Mouse (Mus musculus) right cerebral cortex, postnatal 14 days (tissue): Measurements from ENCODE around the gene 4933414I15Rik.

ENCODE experiments used
- DNase-seq: peaks from one replicate; pipeline ENCODE4 v3.0.0; 2022

4933414I15Rik gene

DNA sequence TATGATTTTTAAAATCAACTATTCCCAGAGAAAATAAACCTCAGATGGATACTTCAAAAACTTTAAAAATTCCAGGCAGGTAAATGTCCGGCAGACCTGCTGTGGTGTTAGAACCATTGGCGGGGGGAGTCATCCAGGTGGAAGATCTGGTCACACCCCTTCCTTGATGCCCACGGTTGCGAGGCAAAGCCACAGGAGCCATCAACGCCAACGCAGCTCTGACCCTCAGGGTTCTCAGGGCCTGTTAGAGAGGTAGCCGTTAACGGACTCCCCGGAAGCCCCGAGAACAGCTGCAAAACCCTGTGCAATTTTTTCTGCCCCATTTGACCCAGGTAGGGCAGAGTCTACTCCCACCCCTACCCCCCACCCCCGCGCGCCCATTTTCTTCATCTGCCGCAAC is at the start of gene 4933414I15Rik:
Gene 4933414I15Rik (minus strand): TSS at position 260 of the 400 bp plus-strand sequence.
- no peak for DNase-seq

DNA sequence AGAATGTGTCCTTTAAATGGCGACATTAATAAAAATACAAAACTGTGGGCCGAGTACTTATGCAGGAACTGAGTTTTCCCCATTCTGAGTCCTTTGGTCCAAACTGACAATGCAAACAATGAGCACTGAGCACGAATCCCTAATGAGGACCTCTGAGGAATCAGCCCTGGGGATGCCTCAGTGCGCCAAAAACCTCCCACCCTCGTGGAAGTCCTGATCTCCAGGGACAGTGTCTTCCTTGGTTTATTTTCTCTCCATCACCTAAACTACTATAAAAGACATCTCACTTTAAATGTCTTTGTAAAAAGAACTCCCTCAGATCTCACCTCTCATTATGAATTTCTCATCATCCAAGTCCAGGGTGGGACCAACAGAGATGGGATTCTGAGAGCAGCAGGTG is 38.1 kb upstream of the 4933414I15Rik start, which contains the start of gene Olfr1377:
Gene Olfr1377 (plus strand): TSS at position 301 of the 400 bp plus-strand sequence.
- no peak for DNase-seq

DNA sequence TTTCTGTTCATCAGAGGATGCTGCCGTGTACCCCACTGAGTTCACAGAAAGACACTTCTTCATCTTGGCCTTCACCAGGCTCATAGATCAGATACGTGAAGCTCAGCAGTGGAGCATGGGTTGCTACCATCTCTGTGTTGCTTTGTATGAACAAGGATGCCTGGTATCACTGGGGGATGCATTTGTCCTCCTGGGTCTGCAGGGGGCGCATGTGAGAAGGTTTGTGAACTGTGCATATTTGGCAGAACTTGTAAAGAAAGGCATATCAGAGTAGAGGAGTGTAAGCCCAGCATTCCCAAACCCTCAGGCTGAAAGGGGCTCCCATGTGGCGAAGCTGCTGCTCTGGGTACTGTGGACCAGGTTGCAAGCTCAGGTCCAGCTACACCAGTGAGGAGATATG is 33.7 kb upstream of the 4933414I15Rik start:
- no peak for DNase-seq

DNA sequence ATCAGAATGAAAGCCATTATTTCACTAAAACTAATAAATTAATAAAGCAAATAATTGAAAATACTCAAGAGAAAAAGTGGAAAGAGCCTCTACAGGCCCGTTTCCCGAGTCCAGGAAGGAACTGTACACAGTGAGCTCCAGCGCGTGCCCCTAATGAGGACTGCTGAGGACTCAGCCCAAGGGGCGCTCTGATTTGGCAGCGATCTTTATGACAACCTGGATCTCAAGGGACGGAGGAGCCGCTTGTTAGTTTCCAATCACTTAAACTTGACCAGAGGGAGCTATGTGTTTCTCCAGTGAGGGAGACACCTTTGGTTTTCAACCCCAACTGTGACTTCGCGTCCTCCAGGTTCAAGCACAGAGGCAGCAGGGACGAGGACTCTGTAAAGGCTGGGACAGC is 22.7 kb upstream of the 4933414I15Rik start, which contains the start of gene Olfr1378:
Gene Olfr1378 (plus strand): TSS at position 301 of the 400 bp plus-strand sequence.
- DNase-seq, result no peak

DNA sequence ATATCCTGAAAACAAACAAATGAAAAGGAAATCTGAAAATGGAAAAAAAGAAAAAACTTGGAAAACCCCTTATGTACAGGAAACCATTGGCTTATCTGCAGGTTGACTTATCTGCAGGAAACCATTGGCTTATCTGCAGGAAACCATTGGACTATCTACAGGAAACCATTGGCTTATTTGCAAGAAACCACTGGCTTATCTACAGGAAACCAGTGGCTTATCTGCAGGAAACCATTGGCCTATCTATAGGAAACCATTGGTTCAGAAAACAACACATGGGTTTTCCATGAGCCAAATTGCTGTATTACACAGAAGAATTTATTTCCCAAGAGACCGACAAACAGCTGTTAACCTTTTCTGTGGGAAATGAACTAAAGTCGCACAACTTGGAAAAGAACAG is 21.3 kb upstream of the 4933414I15Rik start:
- no peak for DNase-seq

DNA sequence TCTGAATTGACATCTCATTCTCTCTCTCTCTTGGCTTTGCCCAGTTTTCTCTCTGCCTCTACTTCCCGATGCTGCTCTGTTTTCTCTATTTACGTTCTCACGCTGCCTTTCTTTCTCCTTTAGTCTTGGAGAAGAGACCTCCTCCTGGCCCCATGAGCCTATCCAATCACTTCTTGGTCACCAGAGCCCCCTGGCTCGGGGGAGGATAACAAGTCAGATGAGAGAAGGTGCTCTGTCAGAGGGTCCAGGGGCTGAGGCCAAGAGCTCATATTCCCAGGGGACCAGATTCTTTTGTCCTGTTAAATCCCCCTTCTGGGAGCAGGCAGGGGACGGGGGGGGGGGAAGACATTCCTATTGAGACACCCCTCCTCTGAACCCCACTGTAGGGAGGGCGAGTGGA is 10.1 kb upstream of the 4933414I15Rik start, which contains the start of gene Prop1:
Gene Prop1 (minus strand): TSS at position 101 of the 400 bp plus-strand sequence.
- DNase-seq, result no peak

DNA sequence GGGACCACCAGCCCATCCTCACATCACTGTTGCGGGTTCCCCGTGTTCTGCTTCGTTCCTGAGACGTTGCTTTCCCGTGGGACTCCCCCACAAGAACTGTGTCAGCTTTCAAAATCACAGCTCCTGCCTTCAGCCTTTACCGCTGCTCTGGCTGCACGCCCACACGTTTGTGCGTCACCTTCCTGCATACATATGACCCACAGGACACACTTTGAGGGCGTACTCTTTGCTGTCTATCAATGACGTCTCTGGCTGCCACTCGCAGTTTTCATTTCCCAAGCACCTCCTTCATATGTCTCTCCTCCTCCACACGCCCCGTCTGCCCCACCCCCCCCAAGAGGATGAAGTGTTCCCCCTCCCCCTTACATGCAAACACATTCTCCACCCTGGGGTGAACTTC is 8.7 kb upstream of the 4933414I15Rik start:
- peak; percentile 17 for DNase-seq

DNA sequence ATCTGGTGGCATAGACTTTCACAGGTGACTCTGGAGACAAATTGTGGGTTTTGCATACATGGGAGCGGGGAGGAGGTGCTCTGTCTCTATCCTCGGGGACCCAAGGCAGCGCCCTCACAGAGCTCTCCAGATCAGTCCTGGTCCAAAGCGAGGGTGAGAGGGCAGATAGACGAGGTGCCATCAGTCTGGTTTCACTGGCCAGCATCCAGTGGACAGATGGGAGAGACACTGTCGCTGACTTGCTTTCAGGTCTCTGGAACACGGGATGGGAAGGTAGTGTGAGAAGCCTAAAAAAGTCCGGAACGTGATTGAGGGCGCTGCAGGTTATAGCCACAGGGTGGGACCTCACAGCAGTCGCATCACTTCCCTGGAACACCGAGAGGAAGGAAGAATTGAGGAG is 1.2 kb downstream of the 4933414I15Rik start:
- DNase-seq, result no peak

DNA sequence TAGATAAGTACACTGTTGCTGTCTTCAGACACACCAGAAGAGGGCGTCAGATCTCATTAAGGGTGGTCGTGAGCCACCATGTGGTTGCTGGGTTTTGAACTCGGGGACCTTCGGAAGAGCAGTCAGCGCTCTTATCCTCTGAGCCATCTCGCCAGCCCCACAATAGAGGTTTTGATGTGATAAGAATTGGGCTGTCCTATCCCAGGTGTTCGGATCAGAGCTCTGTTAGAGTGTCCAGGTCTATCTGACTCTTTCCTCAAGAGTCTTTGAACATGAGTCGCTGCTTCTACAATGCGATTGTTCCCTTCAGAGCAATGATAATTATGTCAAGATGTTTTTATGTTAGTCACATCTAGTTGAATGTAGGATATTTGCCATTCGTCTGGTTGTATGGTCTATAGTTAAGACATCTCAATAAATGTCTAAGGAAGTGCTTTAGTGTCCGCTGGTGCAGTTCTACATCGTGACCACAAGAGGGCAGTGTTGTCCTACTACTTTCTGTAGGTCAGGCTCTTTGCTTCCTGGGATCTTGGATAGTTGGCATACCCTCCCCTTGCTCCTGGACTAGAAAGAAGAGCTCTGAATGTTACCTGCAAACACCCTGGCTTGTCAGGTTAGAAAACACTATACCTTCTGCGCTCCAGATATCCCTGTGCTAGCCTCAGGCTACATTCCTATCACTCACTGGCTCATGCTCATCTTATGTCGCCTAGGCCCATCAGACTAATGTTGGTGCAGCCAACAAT is 3.8 kb downstream of the 4933414I15Rik start:
- DNase-seq, result no peak

DNA sequence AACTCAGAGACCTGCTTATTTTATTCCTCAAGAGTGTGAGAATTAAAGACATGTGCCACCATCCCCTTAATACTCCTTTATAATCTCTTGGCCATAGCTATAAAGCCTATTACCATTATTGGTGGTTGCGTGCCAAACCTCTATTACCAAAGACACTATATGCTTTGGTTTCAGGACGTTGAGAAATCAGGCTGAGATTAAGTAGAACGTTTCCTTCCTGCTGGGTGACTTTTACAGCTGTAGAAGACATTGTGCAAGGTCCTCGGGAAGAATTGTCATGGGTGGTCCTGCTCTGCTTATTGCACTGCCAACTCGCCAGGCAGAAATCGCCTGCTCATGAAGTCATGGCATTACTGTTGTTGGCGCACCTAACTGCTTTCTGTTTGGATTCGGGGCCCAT is 5.1 kb downstream of the 4933414I15Rik start:
- no peak for DNase-seq

DNA sequence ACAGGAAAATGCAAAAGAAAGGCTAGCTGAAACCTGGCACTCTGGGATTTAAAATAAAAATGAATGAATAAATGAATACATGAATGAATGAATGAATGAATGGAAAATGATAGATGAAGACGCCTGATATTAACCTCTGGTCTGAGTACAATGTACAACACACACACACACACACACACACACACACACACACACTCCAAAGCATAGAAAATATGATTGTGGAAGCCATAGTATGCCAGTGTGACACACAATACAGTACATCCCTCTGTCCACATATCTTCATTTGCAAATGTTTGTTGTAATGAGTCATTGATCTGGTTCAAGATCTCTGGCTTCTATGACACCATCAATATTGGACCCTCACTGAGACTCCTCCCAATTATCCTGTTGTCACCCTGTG is 11.5 kb downstream of the 4933414I15Rik start:
- no peak for DNase-seq

DNA sequence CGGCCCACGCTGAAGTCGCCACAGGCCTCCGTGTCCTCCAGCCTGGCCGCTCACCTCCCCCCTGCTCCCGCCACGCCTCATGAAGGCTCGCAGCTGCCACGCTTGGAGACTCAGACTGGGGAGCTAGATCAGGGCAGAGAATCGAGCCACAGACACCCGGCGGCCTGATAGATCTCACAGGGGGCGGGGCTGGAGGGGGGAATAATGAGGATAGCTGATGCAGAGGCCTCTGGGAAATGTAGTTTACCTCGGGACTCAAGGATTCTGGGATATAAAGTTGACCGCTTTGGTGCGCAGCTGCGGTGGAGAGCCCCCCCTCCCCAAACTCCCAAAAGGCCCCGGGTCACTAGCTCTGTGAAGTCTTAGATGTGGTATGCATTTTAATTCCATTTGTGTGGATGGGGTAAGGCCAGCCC is 12.1 kb downstream of the 4933414I15Rik start, which contains the start of gene Zfp354b:
Gene Zfp354b (minus strand): TSS at position 183 of the 416 bp plus-strand sequence.
- DNase-seq, result peak; percentile 78

DNA sequence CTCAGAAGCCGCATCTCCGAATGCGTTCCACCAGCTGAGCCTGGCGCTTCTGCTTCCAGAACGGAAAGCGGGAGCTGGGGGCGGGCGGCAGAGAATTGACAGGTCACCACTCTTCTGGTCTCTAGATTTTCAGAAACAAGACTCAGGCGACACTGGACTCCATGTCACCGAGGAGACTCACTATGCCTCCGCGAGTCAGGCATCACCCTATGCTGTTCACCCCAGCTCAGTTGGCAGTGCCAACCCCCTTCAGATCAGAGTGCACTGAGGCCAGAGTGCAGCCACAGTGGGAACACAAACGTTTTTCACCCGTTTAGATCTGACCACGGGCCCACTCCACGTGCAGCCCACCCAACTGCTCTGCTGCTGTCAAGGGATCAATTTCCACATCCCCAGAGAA is 12.5 kb downstream of the 4933414I15Rik start:
- DNase-seq, result peak; percentile 22

DNA sequence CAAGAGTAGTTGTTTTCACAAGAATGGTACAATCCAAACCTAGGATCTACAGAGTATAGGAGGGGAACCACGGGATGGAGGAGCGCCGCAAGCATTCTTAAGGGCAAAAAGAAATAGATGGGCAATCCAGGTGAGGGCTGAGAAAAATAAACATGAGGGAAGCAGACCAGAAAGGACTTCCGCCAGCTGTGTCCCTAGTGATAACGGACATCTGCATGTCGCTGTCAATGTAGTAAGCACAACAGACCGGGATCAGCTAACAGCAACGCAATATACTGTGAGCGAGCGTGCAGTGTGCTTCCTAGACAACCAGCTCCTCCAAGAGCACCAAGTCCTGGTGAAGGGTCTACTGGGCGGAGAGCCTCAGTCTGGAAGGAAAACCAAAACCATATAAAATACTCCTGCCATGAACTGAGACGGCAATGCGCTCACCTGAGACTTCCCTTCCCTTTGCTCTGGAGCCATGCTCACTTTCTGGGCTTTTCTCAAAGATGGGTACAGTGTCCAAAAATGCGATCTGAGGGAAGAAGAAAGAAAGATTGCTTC is 13.0 kb downstream of the 4933414I15Rik start:
- DNase-seq, result no peak

DNA sequence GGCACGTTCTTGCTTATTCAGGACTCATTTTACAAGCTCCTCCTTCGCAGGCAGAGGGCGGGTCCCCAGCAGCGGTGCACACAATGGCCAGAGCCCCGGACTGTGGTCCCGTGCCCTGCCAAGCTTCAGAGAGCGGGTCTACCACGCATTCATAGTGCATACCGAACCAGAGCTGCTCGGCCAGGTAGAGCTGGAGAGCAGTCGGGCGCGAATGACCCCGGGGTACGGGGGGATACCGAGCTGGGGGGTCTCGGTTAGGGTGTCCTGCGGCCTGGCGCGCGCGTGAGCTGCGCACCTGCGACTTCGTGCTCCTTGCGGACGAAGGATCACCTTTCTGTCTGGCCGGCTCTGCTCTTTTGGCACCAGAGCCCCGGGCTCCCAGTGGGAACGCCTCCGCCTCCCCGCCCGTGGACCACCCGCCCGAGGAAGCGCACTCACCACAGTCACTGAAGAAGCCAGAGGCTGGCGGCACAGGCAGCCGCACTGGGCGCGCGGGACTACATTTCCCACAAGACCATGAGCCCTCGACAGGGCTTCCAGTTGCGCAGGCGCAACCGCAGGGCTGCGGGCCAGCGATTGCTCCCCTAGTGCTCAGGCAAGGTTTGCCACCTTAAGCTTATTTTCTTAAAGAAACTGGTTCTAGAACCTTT is 27.8 kb downstream of the 4933414I15Rik start, which contains the start of gene Zfp2:
Gene Zfp2 (minus strand): TSS at position 495 of the 650 bp plus-strand sequence.
- DNase-seq, result peak; percentile 94

DNA sequence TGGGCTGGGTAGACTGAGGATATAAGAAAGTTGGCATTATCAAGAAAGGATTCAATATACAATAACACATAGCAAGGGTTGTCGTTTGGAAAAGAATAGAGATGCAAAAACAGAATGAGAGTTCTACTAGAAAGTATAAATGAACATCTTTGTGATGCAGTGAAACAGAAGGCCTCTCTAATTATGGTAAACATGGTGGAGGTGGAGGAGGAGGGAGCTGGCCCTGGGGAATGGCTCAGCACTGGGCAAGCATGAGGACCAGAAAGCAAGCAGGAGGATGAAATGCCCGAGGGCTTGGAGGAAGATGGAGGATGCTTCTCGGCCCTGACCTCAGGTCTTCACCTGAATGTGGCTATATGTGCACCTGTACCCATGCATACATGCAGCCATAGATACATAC is 29.1 kb downstream of the 4933414I15Rik start:
- no peak for DNase-seq

DNA sequence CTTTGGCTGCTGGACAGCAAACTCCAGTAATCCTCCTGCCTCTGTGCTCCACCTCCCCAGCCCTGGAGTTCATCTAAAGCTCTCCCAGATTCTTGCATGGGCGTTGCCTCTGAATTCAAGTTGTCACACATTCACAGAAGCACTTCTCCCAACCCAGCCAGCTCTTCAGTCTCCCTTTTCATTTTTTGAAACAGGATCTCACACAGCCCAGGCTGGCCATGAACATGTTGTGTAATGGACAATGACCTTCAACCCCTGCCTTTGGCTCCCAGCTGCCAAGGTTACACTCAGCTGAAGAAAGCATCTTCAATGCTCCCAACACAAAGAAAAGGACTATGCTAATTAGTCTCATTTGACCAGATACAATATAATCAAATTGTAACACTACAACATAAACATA is 30.3 kb downstream of the 4933414I15Rik start:
- DNase-seq, result no peak

DNA sequence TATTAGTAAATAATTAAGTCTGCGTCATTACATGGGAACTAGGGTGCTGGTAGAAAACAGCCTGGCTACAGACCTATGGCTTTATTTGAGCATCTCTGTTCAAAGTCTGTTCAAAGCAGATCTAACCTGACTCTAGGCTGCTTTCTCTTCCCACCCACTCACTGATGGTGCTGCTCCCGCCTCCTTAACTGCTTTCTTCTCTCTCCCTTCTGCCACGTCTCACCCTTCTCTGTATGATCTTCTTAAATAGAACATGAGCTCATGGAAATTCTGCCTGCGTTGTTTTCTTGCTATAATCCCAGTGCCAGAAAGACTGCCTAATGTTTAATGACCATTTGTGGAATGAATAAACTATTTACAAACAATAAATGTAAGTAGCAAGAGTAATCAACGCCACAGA is 35.4 kb downstream of the 4933414I15Rik start:
- DNase-seq, result no peak

DNA sequence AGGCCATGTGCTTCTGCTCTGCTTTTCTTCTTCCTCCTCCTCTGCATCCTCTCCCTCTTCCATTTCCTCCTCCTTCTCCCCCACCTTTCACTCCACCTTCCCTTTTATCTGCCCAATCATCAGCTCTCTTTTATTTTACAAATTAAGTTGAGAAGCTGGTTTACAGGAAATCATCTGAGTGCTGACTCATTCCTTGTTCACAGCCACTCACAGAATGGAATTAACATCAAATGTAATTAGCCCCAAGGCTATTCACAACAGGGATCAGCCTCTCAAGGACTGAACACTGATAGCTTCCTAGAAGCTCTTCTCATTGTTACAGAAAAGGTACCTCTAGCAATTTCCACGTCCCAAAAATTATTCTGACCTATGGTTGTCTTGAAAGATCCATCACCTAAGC is 46.2 kb downstream of the 4933414I15Rik start:
- no peak for DNase-seq

DNA sequence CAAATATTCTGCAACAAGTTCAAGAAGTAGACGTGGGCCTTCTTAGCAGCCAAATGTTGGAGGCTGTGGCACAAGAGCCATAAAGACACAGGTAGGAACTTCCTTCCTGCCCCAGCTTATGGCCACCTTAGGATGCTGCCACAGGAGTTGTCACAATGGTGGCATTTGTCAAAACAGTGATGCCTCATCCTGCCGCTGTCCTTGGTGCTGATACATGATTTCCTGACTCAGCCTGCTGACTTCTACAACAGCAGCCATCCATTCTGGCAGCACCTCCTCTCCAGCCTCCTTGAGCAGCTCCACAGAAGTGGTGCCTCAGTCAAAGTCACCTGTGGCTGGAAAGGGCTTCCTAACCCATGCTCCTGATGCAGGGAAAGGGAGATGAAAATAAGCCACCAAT is 51.1 kb downstream of the 4933414I15Rik start:
- DNase-seq, result no peak
